Mouse (Mus musculus) megakaryocyte, embryonic 14.5 days (primary cell): ENCODE data around the gene Spag17. TPM values are rescaled to one million over a fixed set of nuclear protein-coding genes. Genes with fewer than 3 reads are reported as not detected.

Experiments
- H3K27me3 ChIP-seq: replicated peaks from 2 replicates; pipeline ENCODE3; 2012; ENCODE audit warnings: inconsistent platforms
- H3K36me3 ChIP-seq: replicated peaks from 2 replicates; pipeline ENCODE3; 2012; ENCODE audit warnings: low read length, inconsistent platforms, mixed read lengths
- H3K4me1 ChIP-seq: 2 replicates; pipeline ENCODE4 v1.6.1; 2012; ENCODE audit warnings: inconsistent platforms
- H3K4me3 ChIP-seq: replicated peaks from 2 replicates; pipeline ENCODE3; 2012; ENCODE audit warnings: moderate library complexity, mild to moderate bottlenecking, inconsistent platforms
- H3K9me3 ChIP-seq: 2 replicates; pipeline ENCODE4 v1.6.1; 2012; ENCODE audit warnings: inconsistent platforms
- FLI1 ChIP-seq: IDR thresholded peaks from 2 replicates; pipeline ENCODE4 v1.6.1; 2012; ENCODE audit warnings: low read length, inconsistent platforms, mixed read lengths
- GATA1 ChIP-seq: IDR thresholded peaks from 3 replicates; pipeline ENCODE4 v1.6.1; 2012; ENCODE audit warnings: mixed read lengths, low read length, inconsistent platforms, borderline replicate concordance
- polyA plus RNA-seq: library from polyadenylated mRNA; stranded (reverse); fragments of >175 nt; gene quantifications from 2 replicates; pipeline ENCODE4 v1.2.3, GENCODE M21; 2012; ENCODE audit warnings: low replicate concordance; ENCODE audit not compliant: insufficient read depth

Gene Spag17
- polyA plus RNA-seq, 1 experiment, result not detected

- H3K9me3 ChIP-seq, result peaks cover 20% of the 10 kb centered on the region; the same call in 1 of the 2 replicates
- H3K36me3 ChIP-seq, result no peaks in the 10 kb centered on the region
- no peaks in the 10 kb centered on the region for H3K4me1 ChIP-seq
- no peak for TF ChIP-seq FLI1
- no peak for TF ChIP-seq GATA1
- H3K4me3 ChIP-seq, result no peak overlapping the region
- no peaks in the 10 kb centered on the region for H3K27me3 ChIP-seq
Observed at GRCm38 (mm10) chr3:99959805-99960485, 74.7 kb downstream of the Spag17 start.

GRCm38 (mm10) chr3:99964345-99964744, 79.1 kb downstream of the Spag17 start:
- H3K36me3 ChIP-seq, result no peaks in the 10 kb centered on the region
- no peaks in the 10 kb centered on the region for H3K4me1 ChIP-seq
- H3K9me3 ChIP-seq, result peaks cover 11% of the 10 kb centered on the region; the same call in 1 of the 2 replicates
- H3K4me3 ChIP-seq, result no peak overlapping the region
- H3K27me3 ChIP-seq, result no peaks in the 10 kb centered on the region
- TF ChIP-seq FLI1, result no peak
- TF ChIP-seq GATA1, result no peak

GRCm38 (mm10) chr3:99965863-99966262, 80.7 kb downstream of the Spag17 start:
- no peaks in the 10 kb centered on the region for H3K4me1 ChIP-seq
- H3K9me3 ChIP-seq, result peaks cover 11% of the 10 kb centered on the region; the same call in 1 of the 2 replicates
- TF ChIP-seq GATA1 (no peak), FLI1 (no peak)
- H3K4me3 ChIP-seq, result no peak overlapping the region
- H3K36me3 ChIP-seq, result no peaks in the 10 kb centered on the region
- H3K27me3 ChIP-seq, result no peaks in the 10 kb centered on the region

GRCm38 (mm10) chr3:99966285-99966684, 81.1 kb downstream of the Spag17 start:
- no peaks in the 10 kb centered on the region for H3K4me1 ChIP-seq
- H3K9me3 ChIP-seq, result peaks cover 11% of the 10 kb centered on the region; the same call in 1 of the 2 replicates
- H3K36me3 ChIP-seq, result no peaks in the 10 kb centered on the region
- TF ChIP-seq GATA1 (no peak), FLI1 (no peak)
- H3K4me3 ChIP-seq, result no peak overlapping the region
- no peaks in the 10 kb centered on the region for H3K27me3 ChIP-seq

- Histone ChIP-seq H3K4me1 (no peaks in the 10 kb centered on the region), H3K36me3 (no peaks in the 10 kb centered on the region), H3K27me3 (no peaks in the 10 kb centered on the region), H3K4me3 (no peak overlapping the region), H3K9me3 (0 out of 2 replicates have a peak, but pooled peaks cover 3% of the 10 kb centered on the region)
- TF ChIP-seq GATA1 (no peak), FLI1 (no peak)
Observed at GRCm38 (mm10) chr3:99970766-99971165, 85.6 kb downstream of the Spag17 start.

- Histone ChIP-seq H3K4me1 (no peaks in the 10 kb centered on the region), H3K27me3 (no peaks in the 10 kb centered on the region), H3K36me3 (no peaks in the 10 kb centered on the region), H3K9me3 (0 out of 2 replicates have a peak, but pooled peaks cover 12% of the 10 kb centered on the region), H3K4me3 (no peak overlapping the region)
- TF ChIP-seq GATA1, result no peak
Observed at GRCm38 (mm10) chr3:99981046-99981445, 95.8 kb downstream of the Spag17 start.

GRCm38 (mm10) chr3:100004676-100005075, 119.5 kb downstream of the Spag17 start:
- Histone ChIP-seq H3K4me3 (no peak overlapping the region), H3K36me3 (no peaks in the 10 kb centered on the region), H3K9me3 (peaks cover 6% of the 10 kb centered on the region), H3K4me1 (no peaks in the 10 kb centered on the region), H3K27me3 (no peaks in the 10 kb centered on the region)
- TF ChIP-seq GATA1 (no peak), FLI1 (no peak)

GRCm38 (mm10) chr3:100009807-100010206, 124.6 kb downstream of the Spag17 start:
- Histone ChIP-seq H3K9me3 (peaks cover 22% of the 10 kb centered on the region), H3K27me3 (no peaks in the 10 kb centered on the region), H3K4me3 (no peak overlapping the region), H3K4me1 (no peaks in the 10 kb centered on the region), H3K36me3 (no peaks in the 10 kb centered on the region)
- TF ChIP-seq GATA1, result no peak
- no peak for TF ChIP-seq FLI1

GRCm38 (mm10) chr3:100014110-100014509, 128.9 kb downstream of the Spag17 start:
- no peaks in the 10 kb centered on the region for H3K4me1 ChIP-seq
- no peaks in the 10 kb centered on the region for H3K27me3 ChIP-seq
- H3K9me3 ChIP-seq, result peaks cover 16% of the 10 kb centered on the region; the same call in 1 of the 2 replicates
- no peak for TF ChIP-seq GATA1
- TF ChIP-seq FLI1, result no peak
- H3K36me3 ChIP-seq, result no peaks in the 10 kb centered on the region
- H3K4me3 ChIP-seq, result no peak overlapping the region

GRCm38 (mm10) chr3:100031291-100031690, 146.1 kb downstream of the Spag17 start:
- H3K36me3 ChIP-seq, result no peaks in the 10 kb centered on the region
- no peaks in the 10 kb centered on the region for H3K4me1 ChIP-seq
- H3K9me3 ChIP-seq, result no peaks in the 10 kb centered on the region; the same call in 1 of the 2 replicates
- no peaks in the 10 kb centered on the region for H3K27me3 ChIP-seq
- TF ChIP-seq FLI1, result no peak
- no peak for TF ChIP-seq GATA1
- no peak overlapping the region for H3K4me3 ChIP-seq
